Mouse (Mus musculus): ENCODE results near the gene Afap1l2.

The Afap1l2 gene

GRCm38 (mm10) chr19:56976515-56976914, 31.5 kb downstream of the Afap1l2 start:
- H3K36me3 ChIP-seq (ENCODE audit: insufficient read depth, low read length) = no peaks in the 10 kb centered on the region
- H3K4me1 ChIP-seq (replicated peaks; ENCODE audit: low read depth, low read length) = no peaks in the 10 kb centered on the region
- H3K9me3 ChIP-seq (ENCODE audit: low read length) = peaks cover 4% of the 10 kb centered on the region; the same call in 1 of the 2 replicates

DNA sequence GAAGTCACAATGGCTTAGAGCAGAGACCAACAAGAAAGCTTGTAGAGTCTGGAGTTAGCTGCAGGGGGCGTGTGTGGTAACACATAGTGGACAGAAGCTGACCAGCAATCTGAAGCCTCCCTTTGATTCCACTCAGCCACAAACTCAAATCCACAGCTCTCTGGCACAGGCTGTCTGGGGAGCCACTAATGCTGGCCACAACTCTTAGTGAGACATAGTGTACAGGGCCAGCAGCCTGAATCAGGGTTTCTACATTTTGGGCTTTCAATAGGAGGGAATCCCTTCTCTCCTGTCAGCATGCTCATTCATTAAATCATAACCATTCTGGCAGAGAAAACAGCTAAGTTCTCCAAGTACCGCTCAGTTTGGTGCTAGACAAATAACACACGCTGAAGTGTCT, 32.5 kb downstream of the Afap1l2 start:
- Histone ChIP-seq H3K27me3 (ENCODE audit: insufficient read depth, low read length) (no peaks in the 10 kb centered on the region), H3K4me1 (replicated peaks; ENCODE audit: low read depth, low read length) (no peaks in the 10 kb centered on the region), H3K4me3 (replicated peaks; ENCODE audit: low read length) (no peak overlapping the region), H3K9me3 (ENCODE audit: low read length) (peaks cover 4% of the 10 kb centered on the region; the same call in 1 of the 2 replicates), H3K36me3 (ENCODE audit: insufficient read depth, low read length) (no peaks in the 10 kb centered on the region)
- TF ChIP-seq NANOG (IDR thresholded peaks at IDR 0.05; ENCODE audit: borderline replicate concordance, low read length) (no peak), POU5F1 (IDR thresholded peaks at IDR 0.05; ENCODE audit: borderline replicate concordance, low read length) (no peak), CTCF (conservative IDR thresholded peaks at IDR 0.05; ENCODE audit: low read length) (no peak)

More at GRCm38 (mm10) chr19:56976515-56976914, 31.5 kb downstream of the Afap1l2 start:
- no peaks in the 10 kb centered on the region for H3K27me3 ChIP-seq (ENCODE audit: insufficient read depth, low read length)
- TF ChIP-seq NANOG (IDR thresholded peaks at IDR 0.05; ENCODE audit: borderline replicate concordance, low read length) (no peak), CTCF (conservative IDR thresholded peaks at IDR 0.05; ENCODE audit: low read length) (no peak), POU5F1 (IDR thresholded peaks at IDR 0.05; ENCODE audit: borderline replicate concordance, low read length) (no peak)
- no peak overlapping the region for H3K4me3 ChIP-seq (replicated peaks; ENCODE audit: low read length)

GRCm38 (mm10) chr19:56974159-56974558, 33.9 kb downstream of the Afap1l2 start:
- peaks cover 4% of the 10 kb centered on the region; the same call in 1 of the 2 replicates for H3K9me3 ChIP-seq (ENCODE audit: low read length)
- TF ChIP-seq CTCF (conservative IDR thresholded peaks at IDR 0.05; ENCODE audit: low read length) (no peak), NANOG (IDR thresholded peaks at IDR 0.05; ENCODE audit: borderline replicate concordance, low read length) (no peak), POU5F1 (IDR thresholded peaks at IDR 0.05; ENCODE audit: borderline replicate concordance, low read length) (no peak)
- H3K4me1 ChIP-seq (replicated peaks; ENCODE audit: low read depth, low read length) = no peaks in the 10 kb centered on the region

DNA sequence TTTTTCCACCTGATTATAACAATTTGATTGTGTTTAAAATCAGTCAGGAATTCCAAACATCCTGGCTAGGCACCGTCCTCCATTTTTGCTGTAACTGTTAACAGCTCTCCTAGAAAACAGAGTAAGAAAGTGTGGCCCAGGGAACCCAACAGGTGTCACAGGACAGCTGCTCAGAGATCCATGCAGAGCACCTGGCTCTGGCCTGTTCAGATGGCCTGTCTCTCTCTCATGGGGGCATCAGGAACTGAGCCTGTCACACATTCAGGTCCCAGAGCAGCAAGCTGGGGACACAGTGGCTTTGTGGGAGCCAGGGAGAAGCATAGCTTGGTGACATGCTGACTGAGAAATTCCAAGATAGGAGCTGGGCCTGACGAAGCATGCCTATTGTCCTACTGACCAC, 35.3 kb downstream of the Afap1l2 start:
- Histone ChIP-seq H3K27me3 (ENCODE audit: insufficient read depth, low read length) (no peaks in the 10 kb centered on the region), H3K36me3 (ENCODE audit: insufficient read depth, low read length) (no peaks in the 10 kb centered on the region), H3K4me1 (replicated peaks; ENCODE audit: low read depth, low read length) (no peaks in the 10 kb centered on the region), H3K9me3 (ENCODE audit: low read length) (peaks cover 4% of the 10 kb centered on the region; the same call in 1 of the 2 replicates), H3K4me3 (replicated peaks; ENCODE audit: low read length) (no peak overlapping the region)
- no peak for TF ChIP-seq NANOG (IDR thresholded peaks at IDR 0.05; ENCODE audit: borderline replicate concordance, low read length)
- no peak for TF ChIP-seq POU5F1 (IDR thresholded peaks at IDR 0.05; ENCODE audit: borderline replicate concordance, low read length)
- TF ChIP-seq CTCF (conservative IDR thresholded peaks at IDR 0.05; ENCODE audit: low read length) = no peak

More at GRCm38 (mm10) chr19:56974159-56974558, 33.9 kb downstream of the Afap1l2 start:
- Histone ChIP-seq H3K36me3 (ENCODE audit: insufficient read depth, low read length) (no peaks in the 10 kb centered on the region), H3K27me3 (ENCODE audit: insufficient read depth, low read length) (no peaks in the 10 kb centered on the region), H3K4me3 (replicated peaks; ENCODE audit: low read length) (no peak overlapping the region)

- H3K36me3 ChIP-seq (ENCODE audit: insufficient read depth, low read length) = no peaks in the 10 kb centered on the region
- H3K4me1 ChIP-seq (replicated peaks; ENCODE audit: low read depth, low read length) = no peaks in the 10 kb centered on the region
- H3K9me3 ChIP-seq (ENCODE audit: low read length) = peaks cover 3% of the 10 kb centered on the region; the same call in 1 of the 2 replicates
- no peaks in the 10 kb centered on the region for H3K27me3 ChIP-seq (ENCODE audit: insufficient read depth, low read length)
- TF ChIP-seq NANOG (IDR thresholded peaks at IDR 0.05; ENCODE audit: borderline replicate concordance, low read length) (no peak), CTCF (conservative IDR thresholded peaks at IDR 0.05; ENCODE audit: low read length) (no peak), POU5F1 (IDR thresholded peaks at IDR 0.05; ENCODE audit: borderline replicate concordance, low read length) (no peak)
- H3K4me3 ChIP-seq (replicated peaks; ENCODE audit: low read length) = no peak overlapping the region
Observed at GRCm38 (mm10) chr19:56971347-56971746, 36.7 kb downstream of the Afap1l2 start.

GRCm38 (mm10) chr19:56963876-56964275, 44.2 kb downstream of the Afap1l2 start:
- TF ChIP-seq NANOG (IDR thresholded peaks at IDR 0.05; ENCODE audit: borderline replicate concordance, low read length) (no peak), CTCF (conservative IDR thresholded peaks at IDR 0.05; ENCODE audit: low read length) (no peak), POU5F1 (IDR thresholded peaks at IDR 0.05; ENCODE audit: borderline replicate concordance, low read length) (no peak)
- Histone ChIP-seq H3K27me3 (ENCODE audit: insufficient read depth, low read length) (no peaks in the 10 kb centered on the region), H3K4me3 (replicated peaks; ENCODE audit: low read length) (no peak overlapping the region), H3K36me3 (ENCODE audit: insufficient read depth, low read length) (no peaks in the 10 kb centered on the region), H3K4me1 (replicated peaks; ENCODE audit: low read depth, low read length) (peaks cover 10% of the 10 kb centered on the region; the same call in 1 of the 2 replicates), H3K9me3 (ENCODE audit: low read length) (no peaks in the 10 kb centered on the region)

- Histone ChIP-seq H3K36me3 (ENCODE audit: insufficient read depth, low read length) (no peaks in the 10 kb centered on the region), H3K9me3 (ENCODE audit: low read length) (no peaks in the 10 kb centered on the region), H3K4me3 (replicated peaks; ENCODE audit: low read length) (no peak overlapping the region), H3K4me1 (replicated peaks; ENCODE audit: low read depth, low read length) (peaks cover 10% of the 10 kb centered on the region; the same call in 1 of the 2 replicates), H3K27me3 (ENCODE audit: insufficient read depth, low read length) (no peaks in the 10 kb centered on the region; the same call in 1 of the 2 replicates)
- TF ChIP-seq CTCF (conservative IDR thresholded peaks at IDR 0.05; ENCODE audit: low read length) (no peak), POU5F1 (IDR thresholded peaks at IDR 0.05; ENCODE audit: borderline replicate concordance, low read length) (no peak), NANOG (IDR thresholded peaks at IDR 0.05; ENCODE audit: borderline replicate concordance, low read length) (no peak)
Observed at GRCm38 (mm10) chr19:56959601-56960000, 48.4 kb downstream of the Afap1l2 start.

DNA sequence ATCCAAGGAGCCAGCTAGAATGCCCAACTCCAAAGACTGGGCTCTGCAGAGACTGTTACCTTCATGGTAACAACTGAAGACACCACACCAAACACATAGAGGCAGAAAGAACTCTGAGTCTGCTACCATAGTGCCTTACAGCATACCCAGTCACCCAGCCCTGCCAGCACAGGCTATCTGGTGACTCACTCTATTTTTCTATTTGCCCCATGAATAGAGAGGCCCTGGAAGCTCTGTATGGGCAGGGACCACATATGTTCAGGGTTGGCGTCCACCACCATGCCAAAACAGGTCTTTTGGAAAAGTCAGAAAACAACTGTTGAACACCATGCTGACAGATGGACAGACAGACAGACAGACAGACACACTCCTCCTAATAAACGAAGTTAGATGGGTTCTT, 49.0 kb downstream of the Afap1l2 start:
- TF ChIP-seq NANOG (IDR thresholded peaks at IDR 0.05; ENCODE audit: borderline replicate concordance, low read length) (no peak), POU5F1 (IDR thresholded peaks at IDR 0.05; ENCODE audit: borderline replicate concordance, low read length) (no peak), CTCF (conservative IDR thresholded peaks at IDR 0.05; ENCODE audit: low read length) (no peak)
- H3K4me1 ChIP-seq (replicated peaks; ENCODE audit: low read depth, low read length) = peaks cover 7% of the 10 kb centered on the region; the same call in 1 of the 2 replicates
- no peaks in the 10 kb centered on the region; the same call in 1 of the 2 replicates for H3K27me3 ChIP-seq (ENCODE audit: insufficient read depth, low read length)
- H3K9me3 ChIP-seq (ENCODE audit: low read length) = no peaks in the 10 kb centered on the region
- H3K4me3 ChIP-seq (replicated peaks; ENCODE audit: low read length) = no peak overlapping the region
- no peaks in the 10 kb centered on the region for H3K36me3 ChIP-seq (ENCODE audit: insufficient read depth, low read length)

DNA sequence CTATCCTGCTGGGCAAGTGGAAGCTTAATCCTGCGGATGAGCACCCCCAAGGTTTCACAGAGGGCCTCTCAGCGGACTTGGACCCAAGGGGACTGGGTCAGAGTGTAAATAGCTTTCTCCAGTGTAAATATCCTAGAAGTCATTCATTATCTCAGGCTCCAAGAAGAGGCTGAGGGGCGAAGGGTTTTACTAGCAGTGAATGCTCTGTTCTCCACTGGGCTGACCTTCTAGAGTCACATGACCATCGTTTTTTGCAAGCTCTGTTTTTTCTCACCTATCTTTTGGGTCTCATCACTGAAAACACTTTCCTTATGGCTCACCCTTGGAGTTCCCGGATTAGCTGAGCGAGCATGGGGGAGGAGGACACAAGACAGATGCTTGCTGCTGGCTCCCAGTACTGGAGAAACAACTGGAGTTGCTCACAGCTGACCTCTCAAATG, 49.4 kb downstream of the Afap1l2 start:
- TF ChIP-seq NANOG (IDR thresholded peaks at IDR 0.05; ENCODE audit: borderline replicate concordance, low read length) (no peak), CTCF (conservative IDR thresholded peaks at IDR 0.05; ENCODE audit: low read length) (no peak), POU5F1 (IDR thresholded peaks at IDR 0.05; ENCODE audit: borderline replicate concordance, low read length) (no peak)
- no peaks in the 10 kb centered on the region for H3K36me3 ChIP-seq (ENCODE audit: insufficient read depth, low read length)
- peaks cover 4% of the 10 kb centered on the region; the same call in 1 of the 2 replicates for H3K4me1 ChIP-seq (replicated peaks; ENCODE audit: low read depth, low read length)
- no peaks in the 10 kb centered on the region; the same call in 1 of the 2 replicates for H3K27me3 ChIP-seq (ENCODE audit: insufficient read depth, low read length)
- no peak overlapping the region for H3K4me3 ChIP-seq (replicated peaks; ENCODE audit: low read length)
- no peaks in the 10 kb centered on the region for H3K9me3 ChIP-seq (ENCODE audit: low read length)
